Mouse (Mus musculus) R1 (cell line): ENCODE results near the gene Atp8a1.
A peak's percentile ranks its signal among the peaks of the same experiment; 100 is the strongest.
"Not testable (repeated sequence)": the region's sequence is repeated elsewhere in the genome, so short reads cannot be mapped to it uniquely, and the experiment has no call there.

Experiments
- DNase-seq: peaks from one replicate; pipeline ENCODE4 v3.0.0-alpha.2; 2018; ENCODE audit warnings: low read depth, low spot score

Gene Atp8a1

DNA sequence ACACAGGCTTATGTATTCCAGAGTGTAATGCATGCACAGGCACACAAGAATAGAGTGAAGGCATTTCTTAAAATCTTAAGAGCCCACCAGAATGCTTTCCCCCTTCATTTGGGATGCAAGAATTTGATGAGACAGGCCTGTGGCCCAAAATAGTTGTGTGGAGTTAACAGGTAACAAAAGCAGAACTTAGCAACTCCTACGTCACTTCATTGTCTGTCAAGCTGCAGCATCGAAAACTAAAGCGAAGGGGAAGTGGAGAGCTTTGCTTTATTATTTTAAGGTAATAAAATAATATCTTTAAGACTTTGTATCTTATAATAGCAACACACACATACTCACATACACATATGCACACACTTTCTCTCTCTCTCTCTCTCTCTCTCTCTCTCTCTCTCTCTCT, 20.3 kb downstream of the Atp8a1 start:
- no peak for DNase-seq

GRCm38 (mm10) chr5:67826278-67826677, 21.0 kb downstream of the Atp8a1 start:
- no peak for DNase-seq

DNA sequence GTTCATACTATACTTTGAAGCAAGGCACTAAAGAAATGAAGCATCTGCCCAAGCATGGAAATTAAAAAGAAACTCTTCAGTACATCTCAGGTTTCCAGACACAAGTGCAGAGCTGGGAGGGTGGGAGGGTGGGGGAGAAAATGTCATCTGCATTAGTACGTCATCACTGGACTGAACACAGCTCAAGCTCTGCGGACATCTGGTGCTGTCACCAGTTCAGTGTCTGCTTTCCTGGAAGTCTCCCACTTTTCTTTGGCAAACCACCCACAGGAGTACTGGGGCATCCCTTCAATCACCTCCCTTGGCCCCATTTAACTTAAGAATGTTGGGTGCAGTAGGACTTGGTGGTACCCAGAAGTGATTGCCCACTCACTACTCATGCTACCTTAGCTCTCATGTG, 22.6 kb downstream of the Atp8a1 start:
- DNase-seq, result no peak

GRCm38 (mm10) chr5:67823771-67824170, 23.5 kb downstream of the Atp8a1 start:
- no peak for DNase-seq

DNA sequence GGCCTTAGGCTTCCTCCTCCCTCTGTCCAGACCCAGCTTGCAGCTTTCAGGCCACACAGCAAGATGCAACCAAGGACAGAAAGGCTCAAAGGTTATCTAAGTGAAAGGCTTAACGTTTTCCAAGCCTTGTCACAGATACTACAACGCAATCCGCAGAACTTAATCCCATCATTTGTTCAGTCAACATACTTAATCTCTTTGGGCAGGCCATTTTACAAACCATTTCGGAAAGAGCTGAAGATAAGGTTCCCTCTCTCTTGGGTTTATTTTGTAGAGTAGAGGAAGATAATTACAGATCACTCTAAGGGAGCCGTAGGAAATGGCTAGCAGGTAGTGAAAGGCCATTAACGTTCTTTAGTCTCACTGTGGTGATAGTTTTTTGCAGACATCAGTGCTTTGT, 24.6 kb downstream of the Atp8a1 start:
- DNase-seq, result no peak

GRCm38 (mm10) chr5:67821987-67822401, 25.2 kb downstream of the Atp8a1 start:
- DNase-seq, result no peak

- DNase-seq, result no peak
These were observed 26.0 kb downstream of the Atp8a1 start for GRCm38 (mm10) chr5:67821185-67821584.

DNA sequence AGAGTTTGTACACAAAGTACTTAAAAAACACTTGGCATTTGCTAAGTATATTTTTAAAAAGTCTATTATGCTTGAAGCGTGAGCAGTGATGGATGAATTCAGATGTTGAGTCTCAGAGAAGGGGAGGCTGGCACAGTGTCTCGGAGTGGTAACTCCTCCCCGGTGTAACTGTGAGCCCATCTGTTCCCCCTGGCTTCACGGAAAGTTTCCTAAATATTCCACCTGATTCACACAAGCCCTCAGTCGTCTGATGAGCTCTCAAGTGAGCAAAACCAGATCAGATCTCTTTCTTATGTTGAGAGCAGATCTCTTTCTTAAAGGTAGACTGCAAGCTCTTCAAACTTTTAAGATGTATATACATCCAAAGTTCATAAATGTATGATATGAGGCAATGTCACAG, 27.8 kb downstream of the Atp8a1 start:
- no peak for DNase-seq

DNA sequence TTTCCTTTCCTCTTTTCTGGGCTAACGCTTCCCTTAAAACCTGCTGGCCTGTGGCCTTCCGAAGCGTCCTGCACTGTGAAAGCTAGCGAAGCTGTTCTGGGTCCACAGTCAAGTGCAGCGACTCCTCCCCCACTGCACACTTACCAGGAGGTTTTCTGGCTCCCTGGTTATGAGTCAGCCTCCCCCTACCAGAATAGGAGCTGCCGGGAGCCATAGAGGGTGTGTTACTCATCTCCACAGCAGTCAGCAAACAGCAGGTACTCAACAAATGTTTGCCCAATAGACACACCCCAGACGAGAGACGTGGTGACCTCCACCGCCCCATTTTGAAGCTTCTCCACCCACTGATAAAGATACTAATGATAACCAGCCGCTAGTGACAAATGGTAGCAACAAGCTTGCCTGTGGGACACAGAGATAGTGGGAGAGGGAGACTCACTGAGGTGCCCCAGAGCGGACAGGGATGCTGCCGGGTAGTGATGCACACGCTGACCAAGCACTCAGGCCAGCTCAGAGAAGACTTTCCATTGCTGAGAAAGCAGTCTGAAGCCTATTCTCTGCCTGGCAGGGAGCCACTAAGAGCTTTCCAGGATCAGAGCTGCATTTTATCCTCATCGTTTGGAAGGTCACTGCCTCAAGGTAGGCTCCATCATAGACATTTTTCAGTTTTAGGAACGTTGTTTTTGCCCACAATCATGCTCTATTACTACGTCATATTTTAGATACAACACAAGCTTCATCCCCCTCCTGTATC, 31.5 kb downstream of the Atp8a1 start:
- DNase-seq, result peak; percentile 47

GRCm38 (mm10) chr5:67815060-67815459, 32.2 kb downstream of the Atp8a1 start:
- not testable (repeated sequence) for DNase-seq

DNA sequence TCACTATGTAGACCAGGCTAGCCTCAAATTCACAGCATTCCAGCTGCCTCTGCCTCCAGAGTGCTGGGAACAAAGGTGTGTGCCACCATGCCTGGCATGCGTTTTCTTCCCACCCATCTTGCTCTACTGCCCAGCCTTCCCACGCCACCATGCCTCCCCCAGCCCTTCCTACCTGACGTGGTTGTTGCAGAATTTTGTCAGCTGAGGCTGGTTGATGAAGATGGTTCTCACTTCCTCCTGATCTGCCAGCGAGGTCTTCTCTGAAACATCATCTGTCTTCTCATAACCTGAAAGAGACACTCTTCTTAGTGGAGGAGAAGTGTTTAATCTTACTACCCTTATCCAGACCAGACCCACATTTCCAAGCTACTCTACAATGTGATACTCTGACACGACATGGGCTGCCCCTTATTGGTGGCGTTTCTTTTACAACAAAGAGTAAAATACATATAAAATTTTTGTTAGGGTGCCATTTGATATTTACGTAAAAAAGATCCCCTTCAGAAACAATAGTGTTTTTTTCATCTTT, 32.7 kb downstream of the Atp8a1 start:
- DNase-seq, result no peak

GRCm38 (mm10) chr5:67813334-67813733, 33.9 kb downstream of the Atp8a1 start:
- no peak for DNase-seq

- no peak for DNase-seq
These were observed 44.8 kb downstream of the Atp8a1 start for GRCm38 (mm10) chr5:67802174-67803030.

DNA sequence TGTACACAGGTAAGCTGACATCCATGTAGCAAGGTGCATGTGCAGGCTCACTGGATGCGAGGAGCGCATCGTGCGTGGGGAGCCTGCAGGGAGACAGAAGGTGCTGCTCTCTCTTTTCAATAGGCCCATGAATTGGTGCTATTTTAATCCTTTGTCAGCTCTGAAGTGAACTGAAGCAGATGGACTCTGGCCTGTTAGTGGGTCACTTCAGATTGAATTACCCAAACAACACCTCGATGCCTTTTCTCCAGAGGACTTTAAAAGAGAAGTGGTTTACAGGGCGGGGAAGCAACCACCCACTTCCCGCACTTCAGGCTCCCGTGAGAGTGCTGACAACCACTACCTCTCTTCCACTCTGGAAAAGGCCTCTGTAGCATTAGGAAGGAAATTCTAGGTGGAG, 46.4 kb downstream of the Atp8a1 start:
- DNase-seq, result no peak

- DNase-seq, result peak; percentile 79
These were observed 47.4 kb downstream of the Atp8a1 start for GRCm38 (mm10) chr5:67799785-67800184.

DNA sequence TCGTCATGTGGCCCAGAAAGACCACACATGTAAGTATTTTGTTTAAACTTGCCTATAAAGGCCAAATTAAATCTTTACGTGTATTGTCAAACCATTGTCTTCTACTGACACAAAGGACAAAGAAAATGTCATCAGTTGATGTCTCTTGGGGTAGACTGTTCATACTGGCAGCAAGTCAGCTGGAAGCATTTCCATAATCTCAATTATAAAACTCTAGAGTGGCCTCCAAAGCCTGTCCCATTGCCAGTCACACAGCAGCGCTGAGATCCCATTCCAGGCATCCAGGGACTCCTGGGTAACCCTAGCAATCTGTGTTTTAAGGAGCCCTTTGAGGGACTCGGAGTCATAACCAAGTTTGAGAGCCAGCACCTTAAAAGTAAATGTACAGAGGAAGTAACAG, 48.9 kb downstream of the Atp8a1 start:
- DNase-seq, result no peak

DNA sequence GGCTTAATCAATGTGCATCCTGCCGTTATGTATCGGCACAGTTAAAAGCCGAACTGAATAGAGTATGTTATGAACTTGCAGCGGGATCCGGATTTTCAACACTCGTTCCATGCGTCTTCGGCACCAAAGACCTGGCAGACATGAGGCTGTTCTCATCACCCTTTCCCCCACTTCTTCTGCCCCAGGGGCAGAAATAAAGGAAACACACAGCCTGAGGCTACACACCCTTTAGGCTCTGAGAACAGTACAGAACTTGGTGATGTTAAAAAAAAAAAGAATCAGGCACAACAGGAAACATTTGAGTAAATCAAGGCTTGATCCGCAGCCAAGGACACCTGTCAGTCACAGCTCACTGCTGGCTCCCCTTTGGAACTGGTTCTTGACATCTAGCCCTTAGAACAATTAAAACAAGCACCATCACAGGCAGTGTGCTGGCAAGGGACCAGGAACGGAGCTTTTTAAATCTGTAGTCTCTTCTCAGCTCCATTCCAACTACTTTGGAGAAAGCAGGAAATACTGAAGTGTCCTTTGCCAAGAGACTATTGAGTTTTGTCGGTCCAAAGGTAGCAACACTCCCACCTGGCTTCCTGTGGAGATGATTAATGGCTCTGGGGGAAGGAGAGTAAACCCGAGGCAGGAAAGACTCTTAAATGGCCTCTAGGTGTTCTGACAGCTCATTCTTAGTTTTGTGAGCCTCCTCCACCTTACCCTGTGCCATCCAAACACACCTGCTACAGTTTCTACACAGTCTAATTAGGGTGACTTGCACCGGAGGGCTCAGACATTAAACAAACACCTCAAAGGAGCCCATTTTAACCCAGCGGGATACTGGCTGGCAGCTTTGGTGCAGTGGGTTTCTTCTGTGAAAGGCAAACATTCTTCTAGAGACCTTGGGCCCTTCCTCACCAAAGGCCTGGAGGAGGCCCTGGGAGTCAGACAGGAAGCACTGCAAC, 50.0 kb downstream of the Atp8a1 start:
- peak; percentile 68 for DNase-seq

DNA sequence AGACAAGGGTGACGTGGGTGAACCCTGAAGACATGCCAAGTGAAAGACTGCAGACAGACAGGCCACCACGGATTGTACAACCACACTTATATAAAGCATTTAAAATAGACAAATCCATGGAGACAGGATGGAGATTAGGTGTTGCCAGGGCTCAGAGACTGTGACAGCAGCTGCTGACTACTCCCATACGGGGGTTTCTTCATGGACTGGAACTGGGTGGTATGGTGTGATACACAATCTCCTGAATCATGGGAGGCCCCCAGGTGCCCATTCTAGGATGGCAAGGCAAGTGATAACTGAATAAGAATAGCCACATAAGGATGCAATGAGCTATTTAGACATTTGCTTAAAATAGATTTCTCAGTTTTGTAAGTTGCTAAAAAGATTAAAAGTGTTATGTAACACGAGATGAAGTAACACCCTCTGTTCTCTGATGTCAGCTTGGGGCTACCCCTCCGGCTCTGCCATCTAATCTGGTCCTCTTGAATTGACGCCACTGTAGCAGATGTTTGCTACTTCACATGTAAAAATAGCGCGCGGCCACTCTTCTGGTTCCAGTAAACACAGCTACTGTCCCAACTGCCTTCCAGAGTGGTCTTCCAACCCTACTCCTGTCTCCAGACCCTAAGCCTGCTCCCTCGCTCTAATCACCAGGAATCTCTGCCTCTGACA, 53.0 kb downstream of the Atp8a1 start:
- no peak for DNase-seq

DNA sequence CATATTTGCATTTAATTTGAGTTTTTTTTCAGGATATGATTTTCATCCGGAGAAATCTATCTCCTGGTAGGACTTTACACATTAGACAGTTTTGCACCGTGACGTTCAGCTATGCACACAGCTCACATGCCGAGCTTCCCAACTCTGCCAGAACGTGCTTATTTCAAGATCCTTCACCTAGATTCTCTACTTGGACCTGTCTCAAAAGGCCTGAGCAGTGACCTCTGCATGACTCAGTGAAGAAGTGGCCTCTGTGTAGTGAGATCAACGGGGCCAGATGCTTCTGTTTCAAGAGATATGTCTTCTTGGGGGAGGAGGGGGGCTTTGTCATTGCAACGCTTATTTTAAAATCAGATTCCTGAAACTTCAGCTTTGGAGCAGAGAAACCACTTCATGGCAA, 64.5 kb downstream of the Atp8a1 start:
- no peak for DNase-seq

- DNase-seq, result peak; percentile 77
These were observed 69.2 kb downstream of the Atp8a1 start for GRCm38 (mm10) chr5:67778026-67778425.

DNA sequence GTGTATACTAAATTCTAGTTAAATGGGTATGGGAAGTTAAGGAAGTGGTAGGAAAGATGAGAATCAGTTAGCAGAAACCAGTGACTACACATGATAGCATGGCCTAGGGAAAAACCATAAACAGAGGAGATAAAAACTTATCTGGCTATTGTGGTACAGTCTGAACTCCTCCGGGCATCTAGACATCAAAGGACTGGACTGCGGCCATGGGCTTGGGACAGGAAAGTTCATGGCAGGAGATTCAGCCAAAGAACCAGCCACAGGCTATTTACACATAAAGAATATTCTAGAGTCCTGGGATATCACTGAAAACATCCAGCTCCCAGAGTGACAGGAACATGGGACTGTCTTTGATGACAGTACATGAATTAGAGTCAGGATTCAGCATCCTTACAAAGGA, 73.0 kb downstream of the Atp8a1 start:
- no peak for DNase-seq
